Mouse (Mus musculus): ENCODE measurements around the gene Trappc12. TPM values are rescaled to one million over a fixed set of nuclear protein-coding genes. Genes with fewer than 3 reads are reported as not detected.

The Trappc12 gene
- total RNA-seq, 1 experiment, result 18.9 TPM

DNA sequence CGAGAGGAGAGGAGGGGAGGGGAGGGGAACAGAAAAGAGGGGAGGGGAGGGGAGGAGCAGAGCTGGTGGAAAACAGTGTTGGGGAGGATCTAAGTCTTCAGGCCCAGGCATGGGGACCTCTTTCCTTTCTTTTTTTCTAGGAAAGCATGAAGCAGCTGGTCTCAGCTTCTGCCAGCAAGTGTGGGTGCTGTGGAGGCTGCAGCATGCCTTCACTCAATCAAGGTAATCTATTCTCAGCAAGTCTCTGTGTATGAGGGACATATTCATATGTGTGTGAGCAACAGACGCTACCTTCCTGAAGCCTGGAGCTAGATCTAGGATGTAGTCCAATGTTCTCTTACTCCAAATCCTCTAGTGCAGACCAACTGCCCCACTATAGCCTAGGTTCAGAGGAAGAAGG, 43.4 kb upstream of the Trappc12 start:
- in situ Hi-C loops (cut with MboI; ENCODE audit: low sequenced_read_pairs in 2 of 2, unreplicated experiment in 2 of 2), result no loop called here
- no peak overlapping the region for H3K4me3 ChIP-seq (ENCODE audit: insufficient read depth in 1 of 2, low read depth in 1 of 2, low read length in 2 of 2, poor library complexity in 1 of 2, severe bottlenecking in 1 of 2)
- no peaks in the 10 kb centered on the region for H3K36me3 ChIP-seq (ENCODE audit: control insufficient read depth, insufficient read depth, low read length, poor library complexity, severe bottlenecking)
- H3K4me1 ChIP-seq (ENCODE audit: control insufficient read depth in 2 of 2, insufficient read depth in 2 of 2, low read length in 2 of 2, poor library complexity in 1 of 2), result peaks cover 0 to 6% of the 10 kb centered on the region in 2 experiments; a peak in 2 of 4 replicates
- H3K9ac ChIP-seq (ENCODE audit: insufficient read depth, low read depth, low read length, poor library complexity, severe bottlenecking), result no peak overlapping the region
- DNase-seq (ENCODE audit: low read depth, low spot score), result no peak
- H3K9me3 ChIP-seq (ENCODE audit: control insufficient read depth, insufficient read depth, low read depth, low read length), result no peaks in the 10 kb centered on the region; the same call in 1 of the 2 replicates
- TF ChIP-seq ZNF384 (IDR thresholded peaks at IDR 0.05; ENCODE audit: low read depth, low read length) (no peak), HCFC1 (IDR thresholded peaks at IDR 0.05; ENCODE audit: borderline replicate concordance, insufficient read depth, low read length) (no peak), CHD2 (IDR thresholded peaks at IDR 0.05; ENCODE audit: low read depth, low read length) (no peak), ZC3H11A (IDR thresholded peaks at IDR 0.05; ENCODE audit: borderline replicate concordance, low read depth, low read length) (no peak), MAFK (IDR thresholded peaks at IDR 0.05; ENCODE audit: insufficient read depth, low read depth, low read length) (no peak)
- no peak overlapping the region for H3K27ac ChIP-seq (ENCODE audit: insufficient read depth, low read depth, low read length, poor library complexity, severe bottlenecking)

DNA sequence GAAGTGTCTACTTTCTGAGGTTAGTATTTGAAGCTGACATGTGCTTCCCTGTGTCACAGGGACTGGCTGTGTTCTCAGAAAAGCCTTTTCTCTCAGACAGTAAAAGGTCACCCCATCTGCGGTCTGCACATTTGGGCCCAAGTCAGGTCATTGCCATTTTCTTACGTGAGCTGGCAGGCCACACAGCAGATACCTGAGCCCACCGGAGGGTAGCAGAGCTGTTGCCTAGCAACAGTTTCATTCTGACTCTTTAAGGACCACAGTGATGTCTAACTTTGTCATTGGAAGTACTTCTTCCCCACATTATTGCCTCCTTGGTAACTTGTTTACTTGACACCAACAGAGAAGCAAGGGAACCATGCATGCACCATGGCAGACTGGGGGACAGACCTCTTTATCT, 42.3 kb upstream of the Trappc12 start:
- no peak overlapping the region for H3K4me3 ChIP-seq (ENCODE audit: insufficient read depth in 1 of 2, low read depth in 1 of 2, low read length in 2 of 2, poor library complexity in 1 of 2, severe bottlenecking in 1 of 2)
- H3K9me3 ChIP-seq (ENCODE audit: control insufficient read depth, insufficient read depth, low read depth, low read length), result no peaks in the 10 kb centered on the region
- no peak overlapping the region for H3K27ac ChIP-seq (ENCODE audit: insufficient read depth, low read depth, low read length, poor library complexity, severe bottlenecking)
- H3K36me3 ChIP-seq (ENCODE audit: control insufficient read depth, insufficient read depth, low read length, poor library complexity, severe bottlenecking), result no peaks in the 10 kb centered on the region
- H3K9ac ChIP-seq (ENCODE audit: insufficient read depth, low read depth, low read length, poor library complexity, severe bottlenecking), result no peak overlapping the region
- no peak for DNase-seq (ENCODE audit: low read depth, low spot score)
- peaks cover 0 to 7% of the 10 kb centered on the region in 2 experiments; a peak in 2 of 4 replicates for H3K4me1 ChIP-seq (ENCODE audit: control insufficient read depth in 2 of 2, insufficient read depth in 2 of 2, low read length in 2 of 2, poor library complexity in 1 of 2)
- in situ Hi-C loops (cut with MboI; ENCODE audit: low sequenced_read_pairs in 2 of 2, unreplicated experiment in 2 of 2), result no loop called here
- no peak for TF ChIP-seq ZC3H11A (IDR thresholded peaks at IDR 0.05; ENCODE audit: borderline replicate concordance, low read depth, low read length)
- TF ChIP-seq MAFK (IDR thresholded peaks at IDR 0.05; ENCODE audit: insufficient read depth, low read depth, low read length), result no peak
- TF ChIP-seq ZNF384 (IDR thresholded peaks at IDR 0.05; ENCODE audit: low read depth, low read length), result no peak
- no peak for TF ChIP-seq HCFC1 (IDR thresholded peaks at IDR 0.05; ENCODE audit: borderline replicate concordance, insufficient read depth, low read length)
- TF ChIP-seq CHD2 (IDR thresholded peaks at IDR 0.05; ENCODE audit: low read depth, low read length), result no peak

DNA sequence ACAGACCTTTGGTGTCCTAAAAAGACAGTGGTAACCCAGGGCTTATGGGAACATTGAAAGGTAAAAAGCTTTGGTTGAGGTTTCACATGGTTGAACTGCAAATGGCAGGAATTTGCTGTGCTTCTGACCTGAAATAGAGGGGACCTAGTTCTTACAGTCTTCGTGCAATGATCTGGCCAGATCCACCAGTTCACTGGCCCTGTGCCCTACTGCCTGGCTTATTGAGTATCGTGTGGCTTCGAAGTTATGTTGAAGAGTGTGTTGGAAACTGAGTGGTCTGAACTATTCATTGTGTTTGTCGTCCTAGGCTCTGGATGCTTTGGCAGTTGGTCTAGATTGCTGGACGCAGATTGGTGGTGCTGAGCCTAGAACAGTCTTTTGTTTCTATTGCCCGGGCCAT, 36.0 kb upstream of the Trappc12 start:
- TF ChIP-seq CHD2 (IDR thresholded peaks at IDR 0.05; ENCODE audit: low read depth, low read length), result no peak
- TF ChIP-seq HCFC1 (IDR thresholded peaks at IDR 0.05; ENCODE audit: borderline replicate concordance, insufficient read depth, low read length), result no peak
- no peak for TF ChIP-seq ZC3H11A (IDR thresholded peaks at IDR 0.05; ENCODE audit: borderline replicate concordance, low read depth, low read length)
- TF ChIP-seq MAFK (IDR thresholded peaks at IDR 0.05; ENCODE audit: insufficient read depth, low read depth, low read length), result no peak
- TF ChIP-seq ZNF384 (IDR thresholded peaks at IDR 0.05; ENCODE audit: low read depth, low read length), result no peak
- Histone ChIP-seq H3K27ac (ENCODE audit: insufficient read depth, low read depth, low read length, poor library complexity, severe bottlenecking) (no peak overlapping the region), H3K36me3 (ENCODE audit: control insufficient read depth, insufficient read depth, low read length, poor library complexity, severe bottlenecking) (no peaks in the 10 kb centered on the region; the same call in 1 of the 2 replicates), H3K9ac (ENCODE audit: insufficient read depth, low read depth, low read length, poor library complexity, severe bottlenecking) (no peak overlapping the region), H3K4me1 (ENCODE audit: control insufficient read depth in 2 of 2, insufficient read depth in 2 of 2, low read length in 2 of 2, poor library complexity in 1 of 2) (peaks cover 2 to 12% of the 10 kb centered on the region in 2 experiments; a peak in 1 of 4 replicates), H3K4me3 (ENCODE audit: insufficient read depth in 1 of 2, low read depth in 1 of 2, low read length in 2 of 2, poor library complexity in 1 of 2, severe bottlenecking in 1 of 2) (no peak overlapping the region), H3K9me3 (ENCODE audit: control insufficient read depth, insufficient read depth, low read depth, low read length) (no peaks in the 10 kb centered on the region)
- in situ Hi-C loops (cut with MboI; ENCODE audit: low sequenced_read_pairs in 2 of 2, unreplicated experiment in 2 of 2), result no loop called here
- DNase-seq (ENCODE audit: low read depth, low spot score), result no peak

DNA sequence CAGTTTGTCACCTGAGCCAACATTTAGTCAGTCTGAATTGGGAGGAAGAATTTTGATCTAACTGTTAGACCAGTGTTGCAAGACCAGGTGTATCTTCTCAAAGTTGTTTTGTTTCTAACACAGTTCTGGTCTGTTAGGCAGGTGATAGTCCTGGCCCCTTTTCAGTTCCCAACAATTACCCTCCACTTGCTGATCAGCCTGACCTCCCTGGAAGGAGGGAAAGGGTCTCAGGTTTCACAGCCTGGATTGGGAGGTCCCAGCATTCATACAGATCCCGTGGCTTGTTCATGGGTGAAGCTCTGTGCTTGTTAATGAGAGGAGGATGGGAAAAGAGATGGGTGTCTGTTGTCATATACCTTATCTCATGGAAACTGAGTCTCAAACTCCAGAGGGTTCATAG, 35.0 kb upstream of the Trappc12 start:
- Histone ChIP-seq H3K4me1 (ENCODE audit: control insufficient read depth in 2 of 2, insufficient read depth in 2 of 2, low read length in 2 of 2, poor library complexity in 1 of 2) (peaks cover 2 to 12% of the 10 kb centered on the region in 2 experiments; a peak in 1 of 4 replicates), H3K27ac (ENCODE audit: insufficient read depth, low read depth, low read length, poor library complexity, severe bottlenecking) (no peak overlapping the region), H3K9me3 (ENCODE audit: control insufficient read depth, insufficient read depth, low read depth, low read length) (no peaks in the 10 kb centered on the region), H3K4me3 (ENCODE audit: insufficient read depth in 1 of 2, low read depth in 1 of 2, low read length in 2 of 2, poor library complexity in 1 of 2, severe bottlenecking in 1 of 2) (no peak overlapping the region), H3K36me3 (ENCODE audit: control insufficient read depth, insufficient read depth, low read length, poor library complexity, severe bottlenecking) (no peaks in the 10 kb centered on the region; the same call in 1 of the 2 replicates), H3K9ac (ENCODE audit: insufficient read depth, low read depth, low read length, poor library complexity, severe bottlenecking) (no peak overlapping the region)
- TF ChIP-seq ZNF384 (IDR thresholded peaks at IDR 0.05; ENCODE audit: low read depth, low read length) (no peak), MAFK (IDR thresholded peaks at IDR 0.05; ENCODE audit: insufficient read depth, low read depth, low read length) (no peak), ZC3H11A (IDR thresholded peaks at IDR 0.05; ENCODE audit: borderline replicate concordance, low read depth, low read length) (no peak), CHD2 (IDR thresholded peaks at IDR 0.05; ENCODE audit: low read depth, low read length) (no peak), HCFC1 (IDR thresholded peaks at IDR 0.05; ENCODE audit: borderline replicate concordance, insufficient read depth, low read length) (no peak)
- in situ Hi-C loops (cut with MboI; ENCODE audit: low sequenced_read_pairs in 2 of 2, unreplicated experiment in 2 of 2), result no loop called here
- no peak for DNase-seq (ENCODE audit: low read depth, low spot score)

Data from ES-E14 (cell line).